Mouse (Mus musculus) retina, embryonic 14.5 days (tissue): ENCODE results near the gene 1700003H04Rik.

Source experiments
- DNase-seq: peaks from one replicate; pipeline ENCODE4 v3.0.0-alpha.2; 2015; ENCODE audit warnings: low spot score

Gene 1700003H04Rik

DNA sequence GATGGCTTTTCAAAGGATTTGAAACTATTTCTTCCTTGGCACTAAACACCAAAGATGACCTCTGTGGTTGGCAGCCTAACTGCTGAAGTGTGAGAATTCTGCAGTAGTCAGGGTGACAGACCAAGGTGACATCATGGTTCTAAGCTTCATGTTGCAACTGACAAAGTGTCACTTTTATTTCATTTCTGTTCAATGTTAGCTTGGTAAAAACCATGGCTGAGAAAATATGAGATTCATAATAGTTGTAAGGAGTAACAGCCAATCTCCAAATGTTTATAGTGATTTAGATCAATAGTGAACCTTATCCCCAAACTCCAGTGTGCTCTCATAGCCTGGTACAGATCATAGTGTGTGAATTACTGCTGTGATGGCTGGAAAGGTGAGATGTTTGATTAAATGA lies at the start of gene 1700003H04Rik:
Gene 1700003H04Rik (minus strand): TSS at position 101 of the 400 bp plus-strand sequence.
- DNase-seq = no peak

DNA sequence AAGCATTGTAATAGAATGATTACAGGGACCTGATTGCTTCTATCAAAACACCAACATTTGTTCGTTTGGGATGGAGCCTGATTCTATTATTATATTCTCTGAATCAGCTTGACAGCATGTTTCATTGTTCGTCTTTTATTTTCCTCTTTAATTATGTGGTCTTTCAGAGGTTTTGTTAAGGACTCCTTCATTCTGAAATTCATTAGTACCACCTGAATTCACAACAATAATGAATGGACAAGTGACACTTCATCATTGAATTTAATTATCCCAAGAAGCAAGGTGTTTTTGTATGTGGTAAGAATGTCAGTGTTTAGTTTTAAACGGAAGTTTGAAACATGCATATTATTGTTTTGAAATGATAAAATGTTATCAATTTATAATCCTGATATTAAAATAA lies 42.1 kb upstream of the 1700003H04Rik start:
- peak; percentile 82 for DNase-seq

DNA sequence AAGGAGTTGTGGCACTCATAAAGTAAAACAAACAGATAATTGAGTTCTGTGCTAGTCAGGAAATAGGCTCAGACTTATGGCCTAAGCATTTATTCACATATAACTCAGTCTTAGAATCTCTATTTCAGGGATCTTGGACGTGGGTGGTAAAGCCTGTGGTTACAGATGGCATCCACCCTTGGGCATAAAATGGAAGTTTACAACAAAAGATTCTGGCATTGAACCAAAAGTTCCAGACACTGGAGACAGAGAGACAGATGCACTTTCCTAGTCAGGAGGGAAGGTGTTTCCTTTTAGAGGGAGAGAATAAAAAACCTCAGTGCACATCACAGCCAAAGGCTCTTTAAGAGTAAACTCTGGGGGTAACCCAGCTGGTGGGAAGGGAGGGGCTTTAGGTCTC lies 32.4 kb upstream of the 1700003H04Rik start:
- DNase-seq = no peak

DNA sequence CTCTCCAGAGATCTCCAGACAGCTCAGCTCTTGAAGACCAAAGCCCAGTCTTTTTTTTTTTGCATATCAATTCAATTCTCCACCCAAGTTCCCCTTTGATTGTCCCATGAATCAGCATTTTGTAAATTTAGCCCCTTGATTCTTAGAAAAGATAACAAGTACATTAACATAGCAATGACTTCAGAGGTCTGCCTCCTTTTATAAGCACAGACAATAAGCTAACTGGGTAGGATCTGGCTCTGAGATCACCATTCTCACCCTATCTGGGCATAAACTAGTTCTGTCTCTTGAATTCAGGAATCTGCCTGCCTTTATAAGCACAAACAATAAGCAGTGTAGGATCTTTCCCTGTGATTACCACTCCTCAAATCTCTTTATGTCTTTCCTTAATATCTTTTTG lies 29.1 kb upstream of the 1700003H04Rik start:
- DNase-seq = no peak

DNA sequence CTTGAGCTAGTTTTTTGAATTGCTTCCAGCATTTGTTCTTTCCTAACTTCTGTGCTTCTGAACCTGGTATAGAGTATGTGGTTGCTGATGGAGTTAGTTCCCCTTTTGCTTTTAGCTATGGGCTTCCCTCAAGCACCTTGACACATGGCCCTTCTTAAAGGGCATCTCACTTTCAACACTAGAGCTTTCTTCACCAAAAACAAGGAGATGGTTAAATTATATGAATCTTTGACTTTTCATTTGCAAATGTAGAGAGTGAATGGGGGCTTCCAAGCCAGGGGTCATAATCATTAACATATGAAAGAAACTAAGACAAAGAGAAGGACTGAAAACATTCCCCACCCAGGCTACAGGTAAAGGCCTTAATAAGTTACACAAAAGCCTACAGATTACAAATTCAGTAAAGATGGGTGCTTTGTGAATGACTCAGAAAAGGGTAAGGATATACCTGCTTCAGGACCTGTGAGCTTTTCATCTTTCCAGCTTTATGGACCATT lies 25.2 kb upstream of the 1700003H04Rik start:
- DNase-seq = no peak

DNA sequence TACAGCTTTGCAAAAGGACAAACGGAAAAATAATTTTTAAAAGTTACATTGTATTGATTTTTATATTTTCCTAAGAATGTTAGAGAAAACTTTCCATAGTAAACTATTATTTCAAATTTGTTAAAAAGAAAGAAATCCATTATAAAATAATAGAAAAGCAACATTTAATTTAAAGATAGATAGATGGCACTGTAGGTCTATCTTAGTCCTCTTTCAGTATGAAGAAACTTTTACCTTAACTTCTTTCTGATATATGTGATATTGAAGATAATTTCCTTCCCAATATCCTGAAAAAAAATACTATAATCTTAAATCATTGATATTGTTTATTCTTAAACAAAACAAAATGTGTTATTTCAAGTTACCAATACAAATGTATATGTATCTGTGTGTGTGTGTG lies 24.6 kb upstream of the 1700003H04Rik start:
- DNase-seq = no peak

DNA sequence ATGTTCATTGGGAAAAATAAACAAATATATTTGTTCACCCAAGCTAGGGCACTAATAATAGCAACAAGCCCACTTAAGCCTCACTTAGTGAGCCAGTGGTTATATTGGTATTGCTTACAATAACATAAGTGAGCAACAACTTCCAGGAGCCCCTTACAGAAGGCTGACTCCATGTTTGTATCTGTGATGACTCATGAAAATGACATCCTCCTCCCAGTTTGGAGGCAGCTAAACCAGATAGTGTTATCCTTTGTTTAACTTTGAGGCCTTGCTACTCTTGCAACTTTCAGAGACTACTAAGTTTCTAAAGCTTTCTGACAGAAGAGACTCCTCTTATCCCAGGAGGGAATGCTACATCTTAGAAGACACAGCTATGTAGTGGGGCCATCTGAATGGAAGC lies 16.9 kb upstream of the 1700003H04Rik start:
- no peak for DNase-seq

DNA sequence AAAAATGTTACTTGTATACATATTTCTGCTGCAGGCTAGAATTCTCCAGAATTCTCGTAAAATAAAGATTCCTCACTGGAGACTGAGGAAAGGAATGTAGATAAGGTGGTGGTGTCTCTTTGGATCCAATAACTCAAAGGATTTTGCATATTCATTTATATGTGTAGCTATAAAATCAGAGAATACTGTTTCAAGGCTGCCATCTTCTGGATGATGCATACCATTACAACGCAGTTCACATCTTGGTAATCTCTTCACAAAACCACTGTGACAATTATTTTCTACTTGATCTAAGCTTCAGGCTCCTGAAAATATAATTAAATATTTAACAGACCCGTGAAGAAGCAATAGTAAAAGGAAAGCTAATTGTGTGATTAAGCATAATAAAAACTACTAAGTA lies 6.6 kb upstream of the 1700003H04Rik start:
- peak; percentile 76 for DNase-seq

DNA sequence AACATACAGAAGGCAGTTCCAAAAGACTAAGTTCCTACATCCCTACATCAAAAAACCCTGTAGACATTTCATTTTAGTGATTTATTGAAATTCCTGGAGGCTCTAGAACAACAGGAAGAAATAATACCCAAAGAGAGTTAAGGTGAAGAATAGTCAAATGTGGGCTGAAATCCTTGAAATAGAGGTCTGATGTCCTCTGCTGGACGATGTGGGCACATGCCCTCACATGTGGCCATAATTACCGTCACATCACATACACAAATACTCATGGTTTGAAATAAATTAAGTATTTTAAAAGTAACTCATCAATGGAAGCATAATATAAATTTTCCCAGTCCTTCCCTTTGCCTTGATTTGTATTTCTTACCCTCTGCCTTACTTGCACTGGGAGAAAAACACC lies 4.9 kb upstream of the 1700003H04Rik start:
- no peak for DNase-seq

DNA sequence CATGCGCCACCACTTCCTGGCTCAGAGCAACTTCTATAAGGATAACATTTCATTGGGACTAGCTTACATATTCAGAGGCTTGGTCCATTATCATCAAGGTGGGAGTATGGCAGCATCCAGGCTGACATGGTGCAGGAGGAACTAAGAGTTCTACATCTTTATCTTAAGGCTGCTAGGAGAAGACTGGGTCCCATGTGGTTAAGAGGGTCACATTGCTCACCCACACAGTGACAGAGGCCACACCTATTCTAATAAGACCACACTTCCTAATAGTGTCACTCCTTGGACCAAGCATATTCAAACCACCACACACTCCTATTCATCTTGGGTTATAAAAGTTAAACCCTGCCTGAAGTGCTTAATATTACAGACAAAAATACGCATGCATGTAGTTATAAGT lies 23.6 kb downstream of the 1700003H04Rik start:
- no peak for DNase-seq

DNA sequence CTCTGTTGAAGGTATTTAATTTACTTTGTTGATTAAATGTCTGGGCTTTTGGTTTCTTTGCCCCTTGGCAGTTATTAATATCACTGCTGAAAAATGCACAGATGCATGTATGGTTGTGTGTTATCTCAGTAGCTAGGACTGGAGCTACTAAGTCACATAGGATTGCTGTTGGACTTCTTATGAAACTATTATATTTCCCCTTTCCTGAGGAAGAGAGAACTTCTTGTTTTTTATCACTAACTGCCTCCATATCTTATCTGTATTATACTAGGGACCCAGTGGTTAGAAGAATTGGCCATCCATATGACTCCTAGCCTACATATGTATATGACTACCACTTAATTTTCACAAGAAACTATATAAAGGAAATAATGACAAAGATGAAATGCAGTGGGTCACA lies 24.9 kb downstream of the 1700003H04Rik start:
- no peak for DNase-seq

DNA sequence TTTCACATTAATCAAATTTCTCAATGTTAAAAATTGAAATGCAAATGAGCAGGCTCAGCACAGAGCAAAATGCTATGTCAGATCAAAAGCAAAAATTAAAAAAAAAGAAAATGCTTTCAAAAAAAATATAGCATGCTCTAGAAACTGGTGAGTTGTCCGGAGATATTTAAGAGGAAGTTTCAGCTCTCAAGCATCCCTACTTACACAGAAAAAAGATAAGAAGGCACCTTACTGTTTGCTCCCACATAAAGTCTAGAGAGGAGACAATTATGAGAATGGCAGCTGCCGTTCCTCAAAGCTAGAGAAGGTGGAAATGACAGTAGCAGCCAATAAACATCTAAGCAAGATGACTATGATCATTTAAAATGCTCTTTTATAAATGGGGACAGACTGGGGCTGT lies 25.8 kb downstream of the 1700003H04Rik start:
- no peak for DNase-seq

DNA sequence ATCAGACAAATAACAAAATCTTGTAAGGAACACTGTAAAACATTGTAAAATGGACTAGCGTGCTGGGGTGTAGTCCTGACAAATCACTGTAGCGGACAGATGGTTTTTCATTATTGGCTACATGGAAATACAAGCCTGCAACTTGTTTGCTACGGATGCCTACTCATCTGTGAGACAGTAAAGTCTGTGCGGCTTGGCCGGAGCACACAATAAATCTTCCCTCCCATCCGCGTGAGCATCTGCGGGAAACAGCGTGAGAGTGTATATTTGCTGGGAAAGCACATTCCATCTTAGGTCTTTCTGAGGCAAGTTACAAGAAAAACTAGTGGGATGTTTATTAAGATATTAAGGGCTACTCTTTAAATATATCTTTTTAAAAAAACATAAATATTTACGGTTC lies 32.0 kb downstream of the 1700003H04Rik start:
- no peak for DNase-seq

DNA sequence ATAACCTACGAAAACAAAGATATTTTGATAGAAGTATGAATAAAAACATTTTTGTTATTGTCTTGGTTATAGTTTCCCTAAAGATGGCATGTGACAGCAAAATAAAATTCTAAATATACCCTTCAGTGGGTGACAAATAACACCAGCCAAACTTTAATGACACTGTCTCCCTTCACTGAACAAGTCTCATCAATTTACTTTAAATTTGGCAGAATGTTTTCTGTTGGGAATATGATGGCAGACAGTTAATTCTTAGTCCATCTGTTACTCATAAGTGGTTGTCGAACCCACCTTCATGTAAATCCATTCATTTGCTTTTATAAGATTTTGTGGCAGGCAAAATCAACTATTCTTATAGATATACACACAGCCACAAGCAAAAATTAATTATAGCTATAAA lies 42.6 kb downstream of the 1700003H04Rik start:
- peak; percentile 1 for DNase-seq

DNA sequence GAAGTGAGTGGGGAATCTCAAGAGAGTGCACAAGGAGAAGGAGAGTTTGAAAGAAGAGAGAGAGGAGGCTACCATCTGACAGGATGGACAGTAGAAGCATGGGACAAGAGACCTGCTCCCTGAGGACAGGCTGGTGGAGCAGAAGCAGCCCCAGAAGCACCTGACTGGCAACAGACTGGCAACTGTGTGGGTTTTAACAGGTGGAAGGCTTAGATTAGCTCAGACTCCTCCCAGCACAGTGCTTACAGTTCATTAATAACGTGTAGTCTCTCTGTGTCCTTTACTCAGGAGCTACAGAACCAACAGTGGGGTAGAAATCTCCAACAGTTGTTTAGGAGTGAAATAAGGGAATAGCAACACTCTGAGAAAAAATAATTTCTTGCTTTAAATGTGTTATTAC lies 44.3 kb downstream of the 1700003H04Rik start:
- DNase-seq = no peak

DNA sequence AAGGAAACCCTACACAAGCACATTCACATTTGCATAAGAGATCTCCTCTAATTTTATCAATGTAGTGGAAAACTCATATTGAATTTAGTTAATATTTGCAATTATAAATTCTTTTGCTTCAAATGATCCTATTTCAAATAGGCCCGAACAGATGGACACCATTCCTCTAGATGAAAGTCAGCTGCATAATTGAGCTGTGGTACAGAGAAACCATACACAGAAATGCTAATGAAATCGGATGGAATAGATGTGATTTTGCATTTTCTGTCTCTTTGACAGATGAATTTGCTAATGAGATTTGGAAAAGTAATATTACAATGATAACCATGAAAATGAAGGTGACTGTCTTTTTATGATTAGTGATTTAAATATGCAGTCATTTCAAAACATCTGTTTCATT lies 62.1 kb downstream of the 1700003H04Rik start:
- DNase-seq = no peak
